Mouse (Mus musculus) cerebellum, adult 9-10 months (tissue): ENCODE data around the gene Gm4952.
A peak's percentile ranks its signal among the peaks of the same experiment; 100 is the strongest.

Source experiments
- DNase-seq: peaks from one replicate; pipeline ENCODE4 v3.0.0; 2022

Gene Gm4952

DNA sequence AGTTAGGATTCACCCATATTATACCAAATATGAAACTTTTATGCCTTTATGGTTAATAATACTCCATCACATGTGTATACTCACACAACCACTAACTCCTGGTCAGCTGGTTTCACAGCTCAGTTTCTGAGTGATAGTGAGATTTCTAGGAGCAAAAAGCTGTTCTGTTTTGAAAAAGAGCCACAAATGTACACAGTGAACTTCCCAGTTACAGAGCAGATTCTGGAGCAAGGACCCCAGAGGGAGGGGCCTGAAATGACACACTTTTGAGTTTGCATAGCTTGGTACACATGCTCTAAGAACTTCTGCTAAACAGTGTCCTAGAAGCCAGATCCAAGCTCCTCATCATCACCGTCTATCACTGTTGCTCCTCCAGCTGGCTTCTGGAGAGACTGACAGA is at the start of gene Gm4952:
Gene Gm4952 (plus strand): TSS at position 301 of the 400 bp plus-strand sequence.
- no peak for DNase-seq

DNA sequence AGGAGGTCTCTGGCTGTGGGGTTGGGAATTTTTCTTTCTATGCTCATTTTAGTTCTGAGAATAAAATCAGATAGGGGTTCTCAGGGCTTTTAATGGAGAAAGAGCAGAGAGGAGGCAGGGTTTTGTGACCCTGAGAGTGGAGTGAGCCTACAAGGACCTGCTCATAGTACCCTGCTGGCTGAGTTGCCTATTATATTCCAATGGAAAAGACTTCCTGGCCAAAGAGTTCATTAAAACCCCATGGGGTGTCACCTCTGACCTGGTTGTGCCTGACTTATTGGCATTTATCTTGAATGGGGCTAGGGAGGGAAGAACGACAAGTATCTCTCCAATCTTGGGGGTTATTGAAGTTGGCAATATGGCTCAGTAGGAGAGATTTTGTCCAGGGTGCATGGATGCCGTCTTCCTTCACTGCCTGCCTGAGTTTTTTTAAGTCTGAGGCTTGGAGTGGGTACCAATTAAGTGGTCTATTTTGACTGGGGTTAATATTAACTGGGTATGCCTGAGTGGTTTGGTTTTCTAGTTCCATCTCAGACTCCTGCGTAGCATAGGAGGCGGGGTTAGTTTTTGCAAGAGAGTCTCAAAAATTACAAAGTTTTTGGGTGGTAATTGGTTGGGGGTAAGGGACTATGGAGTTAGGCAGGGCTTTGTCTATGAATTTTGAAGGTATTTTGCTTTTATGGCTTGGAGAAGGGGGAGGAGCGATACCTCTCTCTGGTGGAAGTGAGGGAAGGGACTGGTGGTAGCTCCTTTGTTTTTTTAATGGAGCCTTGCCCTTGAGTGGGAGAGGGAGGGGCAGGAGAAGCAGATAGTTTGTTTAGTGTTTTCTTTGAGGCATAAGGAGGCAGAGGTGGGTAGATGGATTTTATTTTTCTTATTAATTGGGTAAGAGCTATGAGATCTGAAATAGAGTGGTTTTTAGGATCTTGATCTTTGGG is 49.5 kb upstream of the Gm4952 start:
- no peak for DNase-seq

DNA sequence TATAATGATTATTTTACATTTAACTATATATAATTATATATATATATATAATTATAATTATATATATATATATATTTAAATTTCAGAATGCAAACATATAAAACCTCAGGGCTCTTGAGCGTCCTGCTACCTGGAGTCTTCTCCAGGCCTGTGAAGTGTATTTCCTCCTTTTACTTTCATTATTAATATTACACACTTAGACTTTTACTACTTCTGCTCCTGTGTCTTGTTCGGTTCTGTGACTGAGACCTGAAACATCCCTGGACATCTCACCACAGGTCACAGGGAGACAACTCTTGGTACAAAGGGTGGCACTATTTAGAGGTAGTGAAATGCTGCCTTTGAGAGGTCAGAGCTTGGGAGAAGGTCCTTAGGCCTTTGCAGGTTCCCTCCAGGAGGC is 43.5 kb upstream of the Gm4952 start:
- DNase-seq = no peak

GRCm38 (mm10) chr19:12558219-12558618 is 41.6 kb upstream of the Gm4952 start:
- no peak for DNase-seq

GRCm38 (mm10) chr19:12564197-12564596 is 35.6 kb upstream of the Gm4952 start:
- DNase-seq = no peak

GRCm38 (mm10) chr19:12567011-12567410 is 32.8 kb upstream of the Gm4952 start:
- no peak for DNase-seq

GRCm38 (mm10) chr19:12570866-12571265 is 28.9 kb upstream of the Gm4952 start:
- no peak for DNase-seq

DNA sequence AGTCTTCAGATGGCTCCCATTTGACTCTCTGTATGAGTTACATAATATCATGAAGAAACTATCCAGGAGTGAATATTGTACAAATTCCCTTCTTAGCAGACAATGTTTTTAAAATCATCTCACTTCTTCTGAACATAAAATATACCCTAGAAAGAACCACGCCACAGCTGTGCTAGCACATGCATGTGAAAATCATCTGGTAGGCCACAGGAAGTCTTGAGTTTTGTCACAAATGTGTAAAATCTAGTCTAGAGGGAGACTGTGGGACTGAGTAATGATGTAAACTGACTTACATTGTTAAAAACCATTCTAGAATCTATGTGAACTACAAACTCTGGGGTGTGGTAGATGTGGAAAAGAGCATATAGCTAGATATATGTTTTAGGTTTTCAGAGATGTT is 28.1 kb upstream of the Gm4952 start:
- no peak for DNase-seq

DNA sequence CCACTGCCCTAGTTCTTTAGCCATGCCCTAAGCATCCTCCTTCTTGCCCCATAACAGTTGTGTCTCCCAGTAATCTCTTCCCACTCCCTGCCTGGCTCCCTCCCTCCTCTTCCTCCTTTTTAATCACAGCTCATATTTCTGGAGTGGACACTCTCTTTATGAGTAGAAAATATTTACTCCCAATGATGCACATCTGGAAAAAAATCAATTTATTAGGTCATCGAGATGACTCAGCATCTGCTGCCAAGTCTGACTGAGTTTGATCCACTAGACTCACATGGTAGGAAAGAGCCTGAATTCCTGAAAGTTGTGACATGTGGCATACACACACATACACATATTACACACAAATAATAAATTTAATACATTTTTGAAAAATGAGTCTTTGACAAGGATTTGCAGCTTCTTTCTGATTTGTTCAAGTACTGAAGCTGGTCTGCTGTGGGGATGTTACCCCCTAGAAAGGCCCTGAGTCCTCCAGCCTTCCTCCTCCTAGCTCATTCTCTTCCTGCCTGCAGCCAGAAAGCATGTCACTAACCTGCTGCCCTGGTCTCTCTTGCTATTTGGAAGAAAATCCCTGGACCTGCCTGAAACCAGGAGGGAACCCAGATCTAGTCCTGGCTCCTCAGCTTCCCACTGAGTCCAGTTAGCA is 27.0 kb upstream of the Gm4952 start:
- no peak for DNase-seq

- DNase-seq = no peak
Observed at GRCm38 (mm10) chr19:12573266-12574011, 26.3 kb upstream of the Gm4952 start.

DNA sequence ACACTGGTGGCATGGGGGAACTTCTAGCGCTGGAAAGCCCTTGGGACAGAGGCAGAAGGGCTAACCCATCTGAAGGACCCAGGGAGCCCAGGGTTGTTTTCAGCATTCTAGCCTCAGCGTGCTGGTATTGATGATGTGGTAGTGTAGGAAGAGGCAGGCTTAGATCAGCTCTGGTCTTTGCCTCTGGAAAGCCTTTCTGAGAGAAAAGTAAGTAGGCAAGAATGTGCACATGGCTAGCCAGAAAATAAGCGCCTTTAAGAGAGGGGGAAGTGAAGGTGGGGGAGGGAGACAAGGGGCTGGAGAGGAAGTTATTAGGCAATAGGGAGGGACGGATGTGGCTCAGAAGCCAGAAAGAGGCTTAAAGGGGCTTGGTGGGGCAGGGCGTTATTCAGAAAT is 25.8 kb upstream of the Gm4952 start:
- no peak for DNase-seq

DNA sequence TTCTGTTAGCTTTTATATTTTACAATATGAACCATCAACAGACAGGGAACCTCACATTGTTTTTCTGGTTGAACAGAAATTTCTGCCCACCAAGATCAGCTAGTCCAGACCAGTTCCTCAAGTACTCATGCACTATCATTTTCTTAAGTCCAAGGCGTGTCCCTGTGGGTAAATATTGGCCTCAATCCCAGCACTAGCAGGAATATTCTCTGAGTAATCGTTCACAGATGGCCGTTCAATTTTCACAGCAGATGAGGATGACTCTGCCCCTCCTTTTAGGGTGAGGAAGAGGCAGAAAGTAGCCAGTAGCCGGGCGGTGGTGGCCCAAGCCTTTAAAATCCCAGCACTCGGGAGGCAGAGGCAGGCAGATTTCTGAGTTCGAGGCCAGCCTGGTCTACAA is 24.7 kb upstream of the Gm4952 start:
- no peak for DNase-seq

DNA sequence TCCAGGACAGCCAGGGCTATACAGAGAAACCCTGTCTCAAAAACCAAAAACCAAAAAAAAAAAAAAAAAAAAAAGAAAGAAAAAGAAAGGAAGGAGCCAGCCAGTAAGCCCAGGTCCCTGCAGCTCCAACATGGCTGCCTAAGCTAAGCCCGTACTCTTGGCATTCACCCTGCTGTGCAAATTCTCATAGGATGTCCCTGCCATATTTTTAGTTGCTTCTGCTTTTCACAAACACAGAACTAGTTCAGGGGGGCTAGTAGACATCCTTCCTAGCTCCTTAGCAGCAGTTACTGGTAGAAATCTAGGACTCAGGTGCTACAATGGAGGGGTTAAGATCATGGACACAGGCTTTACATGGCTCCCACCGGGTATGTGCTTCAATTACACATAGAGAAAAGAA is 24.3 kb upstream of the Gm4952 start:
- no peak for DNase-seq

DNA sequence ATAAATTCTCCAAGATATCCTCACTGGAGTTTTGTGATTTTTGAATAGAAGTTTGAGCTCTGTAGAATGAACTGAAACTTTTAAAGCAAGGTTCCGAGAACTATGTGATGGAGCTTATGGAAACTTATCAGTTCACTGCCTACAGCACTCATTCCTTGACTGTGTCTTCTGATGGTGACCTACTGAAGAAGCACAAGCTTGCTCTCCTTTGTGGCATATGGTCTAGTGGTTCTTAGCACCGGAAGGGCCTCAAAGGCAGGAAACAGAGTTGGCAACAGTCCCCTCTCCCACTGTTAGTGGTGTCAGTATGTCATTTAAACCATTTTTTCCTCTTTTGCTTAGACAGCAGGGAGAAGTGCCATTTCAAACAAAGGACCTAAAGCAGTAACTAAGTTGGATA is 23.1 kb upstream of the Gm4952 start:
- no peak for DNase-seq

- no peak for DNase-seq
Observed at GRCm38 (mm10) chr19:12585310-12585709, 14.5 kb upstream of the Gm4952 start.

- peak; percentile 65 for DNase-seq
Observed at GRCm38 (mm10) chr19:12591908-12592307, 7.9 kb upstream of the Gm4952 start.

DNA sequence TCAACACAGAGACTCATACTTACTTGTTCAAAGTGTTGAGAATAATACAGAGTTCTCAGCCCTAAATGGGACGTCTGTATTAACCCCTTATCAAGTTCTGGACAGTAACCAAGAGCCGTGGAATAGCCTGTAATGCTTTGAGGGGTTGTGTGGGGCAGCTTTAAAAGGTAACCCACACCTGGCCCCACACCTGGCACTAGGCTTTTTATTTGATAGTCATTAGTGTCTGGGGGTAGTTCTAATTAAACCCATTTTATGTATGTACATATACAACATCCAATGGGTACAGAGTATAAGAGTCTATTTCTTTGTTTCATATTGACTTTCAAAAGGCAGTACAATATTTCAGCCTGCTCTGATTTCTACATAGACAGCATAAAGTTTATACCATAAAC is 4.6 kb upstream of the Gm4952 start:
- peak; percentile 5 for DNase-seq

- peak; percentile 68 for DNase-seq
Observed at GRCm38 (mm10) chr19:12595530-12596289, 4.1 kb upstream of the Gm4952 start.

DNA sequence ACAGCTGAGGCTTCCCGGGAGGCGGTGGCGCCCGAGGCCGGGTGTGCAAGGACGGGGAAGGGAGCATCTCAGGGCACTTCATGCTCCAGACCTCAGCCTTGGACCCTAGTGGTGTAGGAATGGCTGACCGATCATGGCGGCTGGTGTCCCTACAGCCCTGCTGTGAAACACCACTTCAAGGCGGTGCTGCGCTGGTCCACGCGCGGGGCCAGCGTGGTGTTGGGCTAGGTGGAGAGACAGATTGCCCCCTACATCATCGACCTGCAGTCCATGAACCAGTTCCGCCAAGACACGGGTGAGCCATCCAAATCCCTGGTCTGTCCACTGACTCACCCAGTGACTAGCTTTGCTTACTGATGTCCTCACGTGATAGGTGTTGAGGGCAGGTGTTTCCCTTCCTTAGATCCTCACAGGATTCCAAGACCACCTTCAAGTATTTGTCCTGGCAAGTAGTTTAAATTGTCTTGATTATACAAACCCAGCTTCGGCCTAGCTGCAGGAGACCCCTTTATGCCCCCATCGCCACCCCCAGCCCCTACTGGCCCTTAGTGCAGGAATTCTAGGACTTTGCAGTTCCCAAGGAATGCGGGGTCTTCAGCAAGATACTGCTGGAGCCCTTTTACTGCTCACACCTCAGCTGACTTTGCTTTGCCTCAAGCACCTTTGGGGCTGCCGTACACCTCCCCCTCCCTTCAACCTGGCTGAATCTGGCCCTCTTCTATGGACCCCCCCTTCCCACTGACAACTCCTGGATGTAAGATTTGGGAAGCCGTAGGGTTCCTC is 3.3 kb upstream of the Gm4952 start:
- peak; percentile 20 for DNase-seq

DNA sequence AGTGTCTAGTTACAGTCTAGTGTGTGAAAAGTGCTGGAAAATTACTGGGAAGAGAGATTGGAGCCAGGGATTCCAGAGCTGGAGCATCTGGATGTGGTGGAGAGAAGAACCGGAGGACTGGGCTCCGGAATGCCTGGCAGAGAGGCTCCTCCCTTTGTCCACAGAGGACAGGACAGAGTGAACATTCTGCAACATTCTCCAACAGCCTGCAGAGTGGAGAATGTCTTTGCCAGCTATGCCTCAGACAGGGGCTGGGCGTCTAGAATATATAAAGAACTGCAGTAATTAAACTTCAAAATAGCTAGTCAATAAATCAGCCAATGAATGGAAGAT is 2.7 kb upstream of the Gm4952 start:
- no peak for DNase-seq

- DNase-seq = no peak
Observed at GRCm38 (mm10) chr19:12598674-12599073, 1.1 kb upstream of the Gm4952 start.
